17 mouse cellular contexts compared by ENCODE assay signal in the genomic region with DNA sequence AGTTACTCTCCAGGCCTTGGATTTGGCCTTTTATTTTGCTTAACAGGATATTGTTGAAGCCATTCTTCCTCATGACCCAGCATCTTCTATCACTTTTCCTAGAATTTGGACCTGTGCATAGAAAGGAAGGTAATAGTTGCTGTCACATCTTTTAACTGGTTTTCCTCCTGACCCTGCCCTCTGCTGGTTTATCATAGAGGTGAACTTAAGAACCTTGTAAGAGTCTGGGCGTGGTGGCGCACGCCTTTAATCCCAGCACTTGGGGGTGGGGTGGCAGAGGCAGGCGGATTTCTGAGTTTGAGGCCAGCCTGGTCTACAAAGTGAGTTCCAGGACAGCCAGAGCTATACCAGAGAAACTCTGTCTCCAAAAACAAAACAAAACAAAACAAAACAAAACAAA. TPM values are rescaled to one million over a fixed set of nuclear protein-coding genes. Genes with fewer than 3 reads are reported as not detected.
A peak's percentile ranks its signal among the peaks of the same experiment; 100 is the strongest.
DNase-seq lines count a peak whose midpoint lies in the region; ATAC-seq and TF ChIP-seq lines count a peak whose summit lies in the region.
"Had no signal": no experiment of that assay in that cellular context is flagged by ENCODE, and none has a peak within 500 bp of the region (broad histone marks: within the 10 kb centered on the region; RNA-seq: fewer than 3 reads in every experiment).

No protein-coding gene starts in this region.

- H3K9me3 ChIP-seq in heart, embryonic 12.5 days (replicated peaks), result no peaks in the 10 kb centered on the region
- H3K9me3 ChIP-seq in E14TG2a.4 (ENCODE audit: low read length), result no peaks in the 10 kb centered on the region
- H3K9me3 ChIP-seq: embryonic facial prominence, embryonic 13.5 days; hindbrain, embryonic 12.5 days; limb, embryonic 15.5 days; neural tube, embryonic 12.5 days had no signal

- H3K9ac ChIP-seq in heart, embryonic 12.5 days, result no peak overlapping the region
- H3K9ac ChIP-seq: embryonic facial prominence, embryonic 13.5 days; hindbrain, embryonic 12.5 days; limb, embryonic 15.5 days; neural tube, embryonic 12.5 days had no signal

- peak overlapping the region; percentile 3; the same call in 1 of the 2 replicates for H3K27ac ChIP-seq in heart, embryonic 12.5 days (ENCODE audit: poor library complexity, severe bottlenecking)
- H3K27ac ChIP-seq: embryonic facial prominence, embryonic 13.5 days; hindbrain, embryonic 12.5 days; left cerebral cortex, adult 2 months; limb, embryonic 15.5 days; macrophage; neural tube, embryonic 12.5 days had no signal

- no peak overlapping the region for H3K4me2 ChIP-seq in heart, embryonic 12.5 days
- H3K4me2 ChIP-seq: embryonic facial prominence, embryonic 13.5 days; hindbrain, embryonic 12.5 days; limb, embryonic 15.5 days; neural tube, embryonic 12.5 days had no signal

- H3K4me1 ChIP-seq in heart, embryonic 12.5 days (replicated peaks), result peaks cover 75% of the 10 kb centered on the region
- peaks cover 94% of the 10 kb centered on the region for H3K4me1 ChIP-seq in E14TG2a.4 (replicated peaks; ENCODE audit: low read depth, low read length)
- H3K4me1 ChIP-seq: neural tube, embryonic 12.5 days had no signal

- ATAC-seq in heart, embryonic 12.5 days (ENCODE audit: insufficient number of reproducible peaks, low FRiP score), result no peak
- ATAC-seq: forebrain, embryonic 14.5 days; midbrain, embryonic 16.5 days had no signal

- no peak for DNase-seq in heart, adult 8-10 months (ENCODE audit: low spot score)
- peak; percentile 69 for DNase-seq in induced T-regulatory cell, adult 2 months (ENCODE audit: low read depth)
- DNase-seq in naive thymus-derived CD4-positive, alpha-beta T cell, adult 2 months (ENCODE audit: low read depth), result peak; percentile 58
- DNase-seq in kidney, postnatal 36 days, result no peak
- DNase-seq in layer of hippocampus, adult 11-12 months (ENCODE audit: low spot score), result no peak
- no peak for DNase-seq in cerebellum, adult 8-10 months
- DNase-seq: spleen, adult 18-20 months had no signal

- no peaks in the 10 kb centered on the region for H3K27me3 ChIP-seq in heart, embryonic 12.5 days (replicated peaks)
- H3K27me3 ChIP-seq in E14TG2a.4 (ENCODE audit: insufficient read depth, low read length), result no peaks in the 10 kb centered on the region
- H3K27me3 ChIP-seq: embryonic facial prominence, embryonic 13.5 days; hindbrain, embryonic 12.5 days; limb, embryonic 15.5 days; neural tube, embryonic 12.5 days had no signal

- 64% methylated on average over 4 of the region's 4 CpGs for WGBS in heart, embryonic 12.5 days

- H3K4me3 ChIP-seq in heart, embryonic 12.5 days, result no peak overlapping the region
- peak overlapping the region; percentile 3; the same call in 1 of the 2 replicates for H3K4me3 ChIP-seq in E14TG2a.4 (replicated peaks; ENCODE audit: low read length)
- H3K4me3 ChIP-seq: embryonic facial prominence, embryonic 13.5 days; hindbrain, embryonic 12.5 days; left cerebral cortex, adult 2 months; limb, embryonic 15.5 days; neural tube, embryonic 12.5 days had no signal

- TF ChIP-seq CTCF in E14TG2a.4 (conservative IDR thresholded peaks at IDR 0.05; ENCODE audit: low read length), result no peak

- H3K36me3 ChIP-seq in heart, embryonic 12.5 days, result no peaks in the 10 kb centered on the region
- peaks cover 28% of the 10 kb centered on the region for H3K36me3 ChIP-seq in E14TG2a.4 (ENCODE audit: insufficient read depth, low read length)
- H3K36me3 ChIP-seq: embryonic facial prominence, embryonic 13.5 days; hindbrain, embryonic 12.5 days; limb, embryonic 15.5 days; neural tube, embryonic 12.5 days had no signal

RNA-seq across cellular contexts. Expression of a gene that starts 9.8 kb away (rescaled TPM):
- polyA plus RNA-seq in heart, embryonic 12.5 days (2016; fragmentation: Nextera tagmentation; extraction: Ambion mirVana), result 17.5 and 18.3 TPM in 2 replicates
- total RNA-seq in heart, adult 8-10 months (2022), result 10 to 100 TPM; 61.6 to 70.0 (median 65.1) TPM

Comparison
In these comparisons a context has a peak if more than half of its experiments do, and no peak if none do; other contexts are left out.
1. DNase-seq: peak in induced T-regulatory cell, adult 2 months (single experiment) and naive thymus-derived CD4-positive, alpha-beta T cell, adult 2 months (single experiment); none in heart, adult 8-10 months (single experiment), kidney, postnatal 36 days (0 of 2), layer of hippocampus, adult 11-12 months (single experiment) and cerebellum, adult 8-10 months (single experiment).